Mouse (Mus musculus) c-Kit-negative CD71-positive TER-119-positive erythroid progenitor cells, embryonic 14.5 days (primary cell): ENCODE results near the gene Crym.

Experiments
- DNase-seq: peaks from one replicate; pipeline ENCODE4 v3.0.0-alpha.2; 2013; ENCODE audit warnings: low read depth, low spot score

The Crym gene

GRCm38 (mm10) chr7:120163581-120164251 lies 38.2 kb downstream of the Crym start:
- no peak for DNase-seq

GRCm38 (mm10) chr7:120158121-120158613 lies 43.7 kb downstream of the Crym start:
- DNase-seq = no peak

GRCm38 (mm10) chr7:120157575-120158061 lies 44.3 kb downstream of the Crym start:
- DNase-seq = no peak

- no peak for DNase-seq
These were observed 45.0 kb downstream of the Crym start for GRCm38 (mm10) chr7:120156841-120157409.

GRCm38 (mm10) chr7:120150898-120151297 lies 51.0 kb downstream of the Crym start:
- no peak for DNase-seq

GRCm38 (mm10) chr7:120150257-120150656 lies 51.7 kb downstream of the Crym start:
- no peak for DNase-seq

GRCm38 (mm10) chr7:120145191-120145590 lies 56.7 kb downstream of the Crym start, which contains the start of gene Zp2:
Gene Zp2, minus strand, starts transcription at chr7:120145291.
- DNase-seq = no peak

GRCm38 (mm10) chr7:120142743-120143142 lies 59.2 kb downstream of the Crym start:
- no peak for DNase-seq
